Mouse (Mus musculus) monocyte, adult 5-6 weeks (primary cell): ENCODE data around the gene Tsku. TPM values are rescaled to one million over a fixed set of nuclear protein-coding genes. Genes with fewer than 3 reads are reported as not detected.

ENCODE experiments used
- ATAC-seq: fragments of 153-309, 156-312 bp; replicated peaks from 2 replicates; pipeline ENCODE4 v1.8.0; 2017; ENCODE audit warnings: mild to moderate bottlenecking; ENCODE audit not compliant: low TSS enrichment, insufficient number of reproducible peaks, severe bottlenecking, poor library complexity, low FRiP score
- total RNA-seq: library from RNA; stranded (forward); fragments of 200-1000, 200-491, 200-594 nt; gene quantifications from 3 replicates; pipeline ENCODE4 v1.2.3, GENCODE M21; 2017

Gene Tsku
- total RNA-seq, 1 experiment from 2014 or later, result not detected

DNA sequence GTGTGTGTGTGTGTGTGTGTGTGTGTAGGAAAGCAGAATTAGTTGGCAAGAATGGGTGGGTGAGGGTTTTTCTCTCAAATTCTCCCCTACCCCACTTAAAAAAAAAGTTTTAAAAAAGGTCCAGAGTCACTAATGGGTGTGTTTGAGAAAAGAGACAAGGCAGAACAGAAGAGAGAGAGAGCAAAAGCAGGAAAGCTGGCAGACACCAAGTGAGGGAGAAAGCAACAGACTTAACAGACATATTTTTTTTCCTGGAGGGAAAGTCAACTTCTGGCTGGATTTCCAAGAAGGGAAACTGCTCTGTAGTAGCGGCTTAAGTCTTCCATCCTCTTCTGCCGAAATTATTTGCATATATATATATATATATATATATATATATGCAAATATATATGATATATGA, 534 bp upstream of the Tsku start:
- no peak for ATAC-seq

DNA sequence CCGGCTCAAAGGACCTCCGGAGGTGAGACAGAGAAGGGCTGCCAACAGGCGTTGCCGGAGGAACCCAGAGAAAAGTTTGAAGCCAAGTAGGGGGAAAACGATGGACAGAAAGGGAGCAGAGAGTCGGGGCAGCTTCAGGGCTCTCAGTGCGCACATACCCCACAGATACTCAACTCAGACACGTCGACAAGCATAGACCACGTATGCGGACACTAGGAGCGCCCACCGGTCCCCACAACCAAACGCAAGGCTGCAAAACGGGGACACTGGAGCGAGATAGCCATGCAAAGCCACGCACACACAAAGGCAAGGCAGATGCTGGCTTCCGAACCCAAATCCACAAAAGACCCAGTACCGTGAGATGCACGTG, 522 bp downstream of the Tsku start:
- ATAC-seq, result no peak

DNA sequence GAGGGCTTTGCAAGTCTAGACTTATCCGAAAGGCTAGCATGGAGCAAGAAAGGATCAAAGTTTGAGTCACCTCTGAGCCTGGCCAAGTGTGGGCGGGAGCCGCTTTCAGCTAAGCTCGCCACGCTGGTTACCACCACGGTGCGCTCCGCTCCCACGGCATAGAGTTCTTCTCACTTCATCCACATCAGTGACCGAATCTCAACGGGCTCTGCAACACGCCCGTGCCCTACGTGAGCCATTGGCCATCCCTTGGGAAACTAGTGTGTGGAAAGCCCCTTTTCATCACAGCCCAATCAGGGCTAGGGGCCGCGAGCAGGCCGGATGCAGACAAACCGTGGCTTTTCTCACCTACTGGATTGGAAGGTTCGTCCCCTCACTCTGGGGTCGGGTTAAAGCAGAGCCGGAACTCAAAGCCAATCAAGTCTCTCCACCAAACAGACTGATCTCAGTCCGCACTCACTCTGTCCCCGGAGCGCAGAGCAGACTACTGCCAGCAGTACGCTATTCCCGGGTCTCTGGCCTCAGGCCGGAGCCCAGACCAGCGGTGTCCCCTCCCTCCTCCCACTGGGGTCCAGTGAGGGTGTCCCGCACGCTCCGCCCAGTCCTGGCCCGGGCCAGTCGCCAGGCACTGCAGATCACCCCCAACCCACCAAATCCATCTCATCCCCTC, 1.0 kb downstream of the Tsku start:
- no peak for ATAC-seq

DNA sequence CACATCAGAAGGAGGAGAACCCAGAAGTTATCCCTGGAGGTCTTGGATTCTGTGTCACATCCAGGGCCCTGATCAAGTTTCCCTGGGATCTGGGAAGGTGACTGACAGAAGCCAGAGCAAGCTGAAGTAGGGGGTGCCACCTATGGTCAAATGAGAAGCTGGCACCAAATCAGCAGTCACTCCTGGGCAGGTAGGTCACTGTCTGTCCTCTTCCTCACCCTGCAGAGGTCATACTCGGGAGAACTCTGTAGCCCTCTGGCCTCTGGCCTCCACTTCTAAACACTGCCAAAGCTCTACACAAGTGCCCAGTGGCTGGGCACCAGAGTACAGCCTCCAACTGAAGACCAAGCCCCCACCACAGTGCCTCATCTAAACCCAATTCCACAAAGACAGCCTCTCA, 3.1 kb downstream of the Tsku start:
- no peak for ATAC-seq

DNA sequence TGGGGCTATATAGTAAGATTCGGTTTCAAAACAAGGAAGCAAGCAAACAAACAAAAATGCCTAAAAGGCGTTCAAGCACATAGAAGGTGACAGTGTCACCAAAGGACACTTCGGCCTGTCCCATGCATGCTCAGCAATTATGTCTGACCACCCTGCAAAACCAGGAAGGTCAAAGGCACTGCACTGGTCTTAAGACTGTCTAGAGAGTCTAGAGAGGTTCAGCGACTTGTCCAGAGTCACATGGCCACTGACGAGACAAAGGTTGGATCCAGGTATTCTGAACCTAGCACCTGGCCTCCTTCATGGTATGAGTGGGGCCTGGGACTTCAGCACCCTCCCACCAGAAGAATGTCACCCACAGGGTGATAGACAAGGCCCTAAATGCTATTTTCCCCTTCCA, 3.8 kb downstream of the Tsku start:
- no peak for ATAC-seq

DNA sequence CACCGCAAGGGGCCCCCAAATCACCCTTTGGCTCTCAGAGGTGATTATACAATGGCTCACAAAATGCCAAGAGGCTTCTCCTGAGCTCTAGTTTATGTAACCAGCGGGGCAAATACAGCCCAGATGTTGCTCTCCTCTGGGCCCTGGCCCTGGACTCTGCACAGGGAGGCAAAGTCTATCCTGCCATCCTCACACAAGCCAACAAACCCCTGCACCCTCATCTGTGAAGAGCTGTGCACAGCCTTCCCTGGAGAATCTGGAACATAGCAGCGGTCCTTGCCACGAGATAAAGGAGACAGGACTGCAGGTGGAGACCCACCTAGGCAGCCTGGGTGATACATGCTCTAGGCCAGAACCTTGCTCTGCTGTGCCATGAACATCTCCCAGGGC, 6.2 kb downstream of the Tsku start:
- ATAC-seq, result no peak

DNA sequence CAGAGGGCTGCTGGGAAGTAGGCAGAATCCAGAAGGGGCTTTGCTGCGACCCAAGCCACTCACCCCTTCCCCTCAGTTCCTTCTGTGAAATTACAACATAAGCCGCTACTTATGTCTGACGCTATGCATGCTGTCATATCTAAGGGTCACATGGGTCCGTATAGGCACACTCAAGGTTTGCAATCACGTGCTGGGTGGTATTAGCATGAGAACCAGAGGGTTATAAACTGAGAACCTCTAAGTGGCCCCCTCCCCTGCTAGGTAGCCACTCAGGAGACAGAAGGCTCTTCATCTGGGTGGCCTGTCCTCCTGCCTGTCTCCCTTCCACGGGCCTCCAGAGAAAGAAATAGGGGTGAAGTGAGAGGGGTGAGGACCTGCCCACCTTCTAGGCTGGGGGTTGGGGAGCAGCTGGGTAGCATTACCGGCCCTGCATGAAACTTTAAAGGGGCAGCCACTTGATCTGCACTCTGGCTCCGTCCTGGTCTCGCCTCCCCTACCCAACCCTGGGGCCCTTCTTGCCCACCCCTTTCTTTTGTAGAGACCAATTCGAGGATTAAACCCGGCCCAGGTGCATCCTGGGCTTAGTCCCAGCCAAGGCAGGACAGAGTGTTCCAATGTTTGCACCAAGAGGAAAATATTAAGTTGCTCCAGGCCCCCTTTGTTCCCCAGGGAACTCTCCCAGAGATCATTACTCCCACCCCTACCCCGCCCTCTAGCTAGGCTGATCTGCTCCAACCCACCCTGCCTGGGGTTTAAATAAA, 6.8 kb downstream of the Tsku start:
- no peak for ATAC-seq

DNA sequence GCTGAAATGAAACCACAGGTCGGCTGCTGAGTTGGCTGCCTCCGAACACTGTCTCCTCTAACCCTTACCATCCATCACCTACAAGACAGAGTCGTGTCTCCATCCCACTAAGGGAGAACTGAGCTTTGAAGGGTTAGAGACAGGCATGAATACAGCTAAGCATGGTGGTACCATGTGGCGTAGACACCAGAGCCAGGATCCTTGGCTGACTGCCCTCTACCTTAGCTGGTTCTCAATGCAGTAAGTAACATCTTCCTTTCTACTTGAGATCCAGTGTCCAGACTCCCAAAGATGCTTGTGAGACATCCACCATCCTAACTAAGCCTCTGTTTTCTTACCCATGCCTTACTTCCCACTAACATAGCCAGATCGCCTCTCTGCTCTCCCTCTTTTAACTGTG, 7.5 kb downstream of the Tsku start:
- ATAC-seq, result no peak

DNA sequence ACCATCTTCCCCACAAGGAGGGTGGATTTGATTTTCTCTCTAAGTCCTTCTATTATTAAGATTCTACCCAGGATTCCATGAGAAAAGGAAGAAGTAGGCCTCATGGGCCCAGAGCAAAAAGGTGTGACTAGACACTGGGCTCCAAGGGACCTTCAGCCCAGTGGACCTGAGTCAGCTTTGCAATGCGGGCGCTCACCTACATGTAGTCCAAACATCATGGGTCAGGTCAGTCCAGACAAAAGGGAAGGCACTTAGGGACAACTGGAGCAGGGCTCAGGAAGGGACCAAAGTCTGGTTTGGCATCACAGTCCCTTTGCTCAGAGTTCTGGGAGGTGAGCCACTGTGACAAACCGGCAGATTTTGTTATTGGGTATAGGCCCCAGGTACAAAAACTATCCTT, 9.6 kb downstream of the Tsku start:
- ATAC-seq, result no peak

DNA sequence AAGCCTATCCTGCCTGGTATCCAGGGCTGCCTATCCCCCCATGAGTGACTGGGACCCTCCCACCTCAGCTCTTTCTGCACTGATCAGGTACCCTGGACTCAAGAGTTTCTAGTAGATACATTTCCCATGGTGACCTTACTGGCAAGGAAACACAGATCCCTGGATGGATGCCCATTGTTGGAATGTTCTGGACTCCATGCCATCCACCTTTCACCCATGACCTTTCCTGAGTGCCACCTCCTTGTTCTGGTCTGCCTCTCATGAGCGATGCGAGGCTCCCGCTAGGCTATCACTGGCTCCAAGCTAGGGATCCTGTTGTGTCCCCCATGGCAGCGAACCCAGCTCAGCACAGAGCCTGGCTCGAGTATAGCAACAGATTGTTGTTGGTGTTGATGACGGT, 11.3 kb downstream of the Tsku start:
- no peak for ATAC-seq

DNA sequence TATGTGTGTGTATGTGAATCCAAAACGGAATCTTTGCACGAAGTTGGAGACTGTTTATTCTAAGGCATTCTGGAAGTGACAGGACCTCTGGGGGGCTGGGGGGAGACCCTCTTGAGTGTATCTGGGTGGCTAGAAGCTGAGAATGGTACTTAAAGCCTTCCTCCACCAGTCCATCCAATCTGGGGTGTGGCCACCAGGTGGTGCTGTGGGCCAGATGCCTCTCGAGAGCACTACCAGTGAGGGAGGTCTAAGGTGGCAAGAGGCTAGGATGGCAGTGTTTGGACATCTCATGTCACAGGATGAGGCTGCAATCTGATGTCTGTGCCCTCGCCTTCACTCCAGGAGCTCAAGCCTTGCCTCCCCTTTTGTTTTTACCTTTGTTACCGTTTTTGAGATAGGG, 12.0 kb downstream of the Tsku start:
- ATAC-seq, result peak; percentile 76

DNA sequence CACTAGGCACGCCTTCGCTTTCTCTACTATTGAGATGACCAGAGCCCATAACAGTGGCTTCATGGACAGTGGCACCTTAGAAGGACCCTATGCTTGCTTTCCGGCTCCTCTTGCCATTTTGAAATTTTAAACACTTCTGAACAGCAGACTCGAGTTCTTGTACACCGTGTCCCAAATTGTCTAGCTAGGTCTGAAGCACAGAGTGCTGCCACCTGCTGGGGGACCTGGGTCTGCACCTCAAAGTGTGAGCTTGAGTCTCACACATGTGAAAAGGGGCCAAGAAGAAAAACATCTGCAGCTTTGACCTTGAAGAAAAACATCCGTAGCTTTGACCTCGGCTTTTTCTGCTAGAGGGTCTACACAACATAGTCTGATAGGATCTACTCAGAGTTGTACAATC, 13.1 kb downstream of the Tsku start:
- peak; percentile 60; the same call in 1 of the 2 replicates for ATAC-seq

DNA sequence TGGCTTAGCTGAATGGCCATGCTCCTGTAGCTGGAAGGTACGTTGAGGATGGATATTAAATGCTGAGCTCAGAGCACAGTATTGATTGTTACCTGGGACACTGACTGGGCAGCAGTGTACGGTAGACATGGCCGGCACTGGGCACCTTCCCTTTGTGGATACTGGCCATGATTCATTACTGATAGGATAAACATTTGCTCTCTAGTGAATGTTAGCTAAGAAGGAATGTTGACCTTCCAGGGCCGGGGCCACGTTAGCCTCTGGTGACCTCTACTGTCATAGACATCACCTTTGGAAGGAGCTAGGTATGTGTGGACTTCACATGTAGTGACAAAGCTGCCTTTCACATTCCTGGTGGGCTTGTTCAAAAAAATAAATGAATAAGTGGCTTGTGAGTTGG, 13.7 kb downstream of the Tsku start:
- no peak for ATAC-seq

DNA sequence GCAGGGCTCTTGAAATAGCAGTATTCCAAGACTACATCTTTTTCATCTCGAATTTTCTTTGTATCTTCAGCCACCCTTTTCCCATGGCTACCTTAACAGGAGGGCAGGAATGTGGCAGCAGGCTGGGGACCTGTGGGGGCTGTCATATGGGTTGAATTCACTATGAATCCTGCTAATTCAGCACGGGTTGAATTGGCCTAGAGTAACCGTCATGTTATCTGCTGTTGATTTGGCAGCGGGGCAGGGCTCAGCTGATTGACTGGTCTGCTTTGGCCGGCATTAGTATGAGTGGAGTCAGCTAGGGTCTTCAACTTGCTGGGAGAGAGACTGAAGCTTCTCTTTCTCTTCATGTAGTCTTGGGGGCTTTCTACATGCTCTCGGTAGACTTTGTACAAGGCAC, 16.1 kb downstream of the Tsku start:
- ATAC-seq, result no peak

DNA sequence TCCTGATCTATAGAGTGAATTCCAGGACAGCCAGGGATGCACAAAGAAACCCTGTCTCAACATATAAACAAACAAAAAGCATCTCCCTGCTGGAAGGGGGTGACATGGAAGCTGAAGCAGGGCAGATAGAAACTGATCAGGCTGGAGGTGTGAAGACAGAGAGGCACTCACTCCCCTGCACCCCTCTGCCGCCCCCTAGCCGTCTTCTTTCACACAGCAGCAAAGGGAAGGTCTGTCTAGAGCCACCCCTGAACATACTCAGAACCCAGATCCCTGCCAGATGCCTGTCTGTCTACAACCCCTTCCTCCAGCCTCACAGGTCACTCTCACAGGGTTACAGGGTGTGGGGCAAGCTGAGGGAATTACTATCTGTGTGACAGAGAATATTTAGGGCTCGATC, 16.8 kb downstream of the Tsku start:
- peak; percentile 50; the same call in 1 of the 2 replicates for ATAC-seq

DNA sequence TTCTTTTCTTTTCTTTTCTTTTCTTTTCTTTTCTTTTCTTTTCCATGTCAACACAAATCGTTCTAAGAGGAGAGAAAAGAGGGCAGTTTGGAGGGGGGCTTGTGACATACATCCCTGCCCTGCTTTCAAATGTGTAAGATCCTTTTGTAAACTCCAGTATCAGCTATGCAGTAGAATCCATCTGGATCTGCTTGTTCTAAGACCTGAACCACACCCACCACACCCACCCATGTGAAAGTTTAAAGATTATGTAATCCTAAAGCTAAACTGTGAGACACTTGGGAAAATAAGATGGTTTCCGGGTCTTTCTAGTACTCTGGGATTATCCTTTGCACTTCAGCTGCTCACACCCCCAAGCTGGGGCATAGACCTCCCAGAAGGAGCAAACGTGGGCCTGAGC, 18.9 kb downstream of the Tsku start:
- no peak for ATAC-seq

DNA sequence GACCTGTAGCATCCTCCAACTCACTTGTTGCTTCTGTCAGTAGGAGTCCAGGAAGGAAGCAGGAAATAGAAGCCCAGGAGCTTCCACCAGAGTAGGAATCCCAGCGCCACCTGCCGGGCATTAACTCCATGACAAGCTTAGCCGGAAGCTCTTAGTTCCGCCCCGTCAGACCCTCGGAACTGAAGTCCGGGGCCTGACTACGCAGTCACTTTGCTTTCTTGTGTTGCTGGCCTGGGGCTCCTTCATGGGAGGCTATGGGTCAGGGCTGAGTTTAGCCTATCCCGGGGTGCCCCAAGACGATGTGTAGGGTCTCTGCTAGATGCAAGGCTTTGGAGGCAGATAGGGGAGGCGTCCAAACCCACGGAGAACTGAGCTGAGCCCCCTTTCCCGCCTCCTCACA, 19.7 kb downstream of the Tsku start:
- ATAC-seq, result peak; percentile 79

DNA sequence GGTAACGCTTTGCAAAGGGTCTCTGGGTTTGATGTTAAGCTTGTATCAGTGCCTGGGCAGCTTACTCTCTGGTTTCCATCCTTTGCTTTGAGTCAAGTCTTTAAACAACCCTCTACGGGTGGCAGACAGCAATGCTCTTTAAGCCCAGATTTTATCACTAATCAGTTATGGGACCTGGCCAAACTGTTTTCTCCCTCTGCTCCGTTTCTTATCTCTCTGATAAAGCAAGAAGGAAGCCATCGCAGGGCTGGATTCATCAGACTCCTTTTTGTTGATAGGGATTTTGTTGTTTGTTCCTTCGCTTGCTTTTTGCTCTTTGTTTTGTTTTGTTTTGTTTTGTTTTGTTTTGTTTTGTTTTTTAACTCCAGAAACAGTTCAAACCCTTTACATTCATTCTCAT, 20.8 kb downstream of the Tsku start:
- ATAC-seq, result no peak

DNA sequence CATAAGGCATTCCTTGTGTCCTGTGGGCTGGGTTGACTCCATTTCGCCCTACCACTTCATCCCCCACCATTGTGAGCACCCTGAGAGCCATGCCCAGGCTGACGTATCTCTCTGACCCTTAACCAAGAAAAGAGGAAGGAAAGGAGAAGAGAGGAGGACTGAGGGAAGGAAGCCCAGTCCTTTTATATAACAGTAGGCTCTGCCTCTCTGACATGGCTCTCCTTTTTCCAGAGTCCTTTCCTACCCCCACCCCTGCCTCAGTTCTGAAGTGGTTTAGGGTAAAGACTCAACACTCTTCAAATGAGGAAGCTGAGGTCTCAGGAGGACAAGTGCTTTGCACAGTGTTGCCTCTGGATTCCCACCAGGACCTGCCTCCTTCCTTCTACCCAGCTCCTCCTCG, 27.1 kb downstream of the Tsku start:
- 0 out of 2 replicates have a peak, but pooled peaks have one; percentile 23 for ATAC-seq

DNA sequence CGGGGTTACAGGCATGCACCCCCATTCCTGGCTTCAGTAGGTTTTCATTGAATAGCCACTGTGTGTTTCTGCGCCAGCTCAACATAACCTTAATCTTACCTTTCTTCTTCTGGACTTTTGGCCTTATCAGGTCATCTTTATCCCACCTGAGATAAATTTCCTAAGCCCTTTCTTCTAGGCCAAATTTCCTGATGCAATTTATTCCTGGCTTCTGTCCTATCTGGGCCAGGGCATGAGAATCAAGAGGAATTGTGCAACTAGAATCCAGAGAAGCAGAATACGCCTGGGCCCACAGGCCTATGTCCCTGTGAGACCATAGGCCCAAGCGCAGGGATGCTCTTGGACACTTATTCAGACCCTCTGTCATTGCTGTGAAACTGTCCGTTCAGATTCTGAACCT, 27.6 kb downstream of the Tsku start:
- no peak for ATAC-seq
